Mouse (Mus musculus): ENCODE measurements at regions not wholly inside any gene's neighbourhood (a gene's known extent, or its start where the extent isn't known, plus 50 kb on each side); places are given as distances from the start of the nearest gene placed in this dataset.
A peak's percentile ranks its signal among the peaks of the same experiment; 100 is the strongest.

DNA sequence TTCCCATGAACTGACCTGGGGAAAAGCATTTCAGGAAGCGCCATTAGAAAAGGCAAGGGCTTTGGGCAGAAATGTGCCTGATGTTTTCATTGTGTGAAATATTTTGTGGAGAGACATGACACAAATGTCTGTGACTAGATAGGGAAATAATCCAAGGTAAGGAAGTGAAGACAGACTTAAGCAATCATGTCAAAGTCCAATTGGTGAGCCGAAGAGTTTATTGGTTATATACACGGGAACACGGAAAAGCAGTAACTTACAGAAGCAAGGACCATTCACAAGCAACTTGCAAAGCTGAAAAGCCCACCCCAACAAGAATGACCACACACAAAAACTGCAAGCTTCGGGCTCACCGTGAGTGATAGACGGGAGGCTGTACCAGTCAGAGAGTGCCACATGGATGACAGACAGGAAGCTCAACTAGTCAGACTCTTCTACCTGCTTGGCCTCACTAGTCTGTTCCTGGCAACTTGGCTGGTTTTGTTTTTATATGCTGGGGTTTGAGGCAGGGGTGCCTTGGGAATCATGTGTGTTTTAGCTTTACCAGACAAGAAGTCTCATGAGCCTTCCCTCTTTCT lies 82.2 kb upstream of the Btg1 start:
- peak; percentile 64 for ATAC-seq
- no peaks in the 10 kb centered on the region for H3K4me1 ChIP-seq (replicated peaks; ENCODE audit: control insufficient read depth, insufficient read depth, low read length)
- H3K27ac ChIP-seq (ENCODE audit: low read depth, low read length), result no peak overlapping the region
- no peaks in the 10 kb centered on the region for H3K36me3 ChIP-seq (ENCODE audit: control insufficient read depth, insufficient read depth)
- no peaks in the 10 kb centered on the region for H3K27me3 ChIP-seq (replicated peaks; ENCODE audit: control insufficient read depth, insufficient read depth, low read length)
- no peaks in the 10 kb centered on the region for H3K9me3 ChIP-seq (ENCODE audit: control insufficient read depth)
- H3K4me2 ChIP-seq (replicated peaks; ENCODE audit: low read depth), result 0 out of 2 replicates have a peak overlapping the region, but pooled peaks have one; percentile 27
- no peak overlapping the region for H3K4me3 ChIP-seq (ENCODE audit: low read depth, low read length)
- WGBS, result 67% methylated on average over 7 of the region's 7 CpGs
- no peak overlapping the region for H3K9ac ChIP-seq (ENCODE audit: low read depth, low read length)
- TF ChIP-seq CTCF (IDR thresholded peaks at IDR 0.05; ENCODE audit: low read depth), result no peak

DNA sequence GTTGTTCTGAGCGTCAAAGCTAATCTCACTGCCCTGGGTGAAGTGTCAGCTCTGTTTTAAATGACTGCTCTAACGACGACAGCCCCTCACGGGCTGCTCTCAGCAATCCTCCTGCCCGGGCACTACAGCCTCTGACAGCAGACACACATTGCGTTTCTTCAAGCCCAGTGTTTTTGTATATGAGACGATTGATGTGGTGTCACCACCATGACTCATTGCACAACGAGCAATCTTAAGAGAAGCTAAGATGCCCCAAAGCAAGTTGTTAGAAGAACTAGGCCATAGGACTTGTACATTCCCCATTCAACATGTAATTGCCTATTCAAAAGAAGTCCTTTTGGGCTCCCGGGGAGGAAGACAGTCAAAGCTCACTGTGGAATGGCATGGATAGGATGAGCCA lies 81.3 kb upstream of the Btg1 start:
- WGBS, result 62% methylated on average over 9 of the region's 9 CpGs
- Histone ChIP-seq H3K9me3 (ENCODE audit: control insufficient read depth) (no peaks in the 10 kb centered on the region), H3K27ac (ENCODE audit: low read depth, low read length) (no peak overlapping the region), H3K4me3 (ENCODE audit: low read depth, low read length) (no peak overlapping the region), H3K36me3 (ENCODE audit: control insufficient read depth, insufficient read depth) (no peaks in the 10 kb centered on the region), H3K4me1 (replicated peaks; ENCODE audit: control insufficient read depth, insufficient read depth, low read length) (no peaks in the 10 kb centered on the region), H3K9ac (ENCODE audit: low read depth, low read length) (no peak overlapping the region), H3K27me3 (replicated peaks; ENCODE audit: control insufficient read depth, insufficient read depth, low read length) (no peaks in the 10 kb centered on the region), H3K4me2 (replicated peaks; ENCODE audit: low read depth) (no peak overlapping the region)
- no peak for ATAC-seq
- TF ChIP-seq CTCF (IDR thresholded peaks at IDR 0.05; ENCODE audit: low read depth), result no peak

DNA sequence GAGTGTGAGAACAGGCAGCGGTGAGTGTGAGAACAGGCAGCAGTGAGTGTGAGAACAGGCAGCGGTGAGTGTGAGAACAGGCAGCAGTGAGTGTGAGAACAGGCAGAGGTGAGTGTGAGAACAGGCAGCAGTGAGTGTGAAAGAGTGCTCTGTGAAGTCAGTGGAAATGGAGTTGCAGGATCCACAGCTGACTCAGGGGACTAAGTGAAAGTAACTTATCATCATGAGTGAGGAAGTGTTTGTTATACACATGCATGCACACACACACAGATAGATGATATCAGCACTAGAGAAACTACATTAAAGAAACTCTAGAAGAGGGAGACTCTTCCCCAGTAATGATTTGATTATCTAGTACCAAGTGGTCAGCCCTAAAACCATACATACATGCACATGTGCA lies 76.0 kb upstream of the Btg1 start:
- no peak for ATAC-seq
- no peaks in the 10 kb centered on the region for H3K36me3 ChIP-seq (ENCODE audit: control insufficient read depth, insufficient read depth)
- H3K9ac ChIP-seq (ENCODE audit: low read depth, low read length), result no peak overlapping the region
- 97% methylated on average over 2 of the region's 2 CpGs for WGBS
- H3K4me1 ChIP-seq (replicated peaks; ENCODE audit: control insufficient read depth, insufficient read depth, low read length), result no peaks in the 10 kb centered on the region
- no peak for TF ChIP-seq CTCF (IDR thresholded peaks at IDR 0.05; ENCODE audit: low read depth)
- no peaks in the 10 kb centered on the region for H3K9me3 ChIP-seq (ENCODE audit: control insufficient read depth)
- H3K4me2 ChIP-seq (replicated peaks; ENCODE audit: low read depth), result no peak overlapping the region
- H3K27ac ChIP-seq (ENCODE audit: low read depth, low read length), result no peak overlapping the region
- no peak overlapping the region for H3K4me3 ChIP-seq (ENCODE audit: low read depth, low read length)
- H3K27me3 ChIP-seq (replicated peaks; ENCODE audit: control insufficient read depth, insufficient read depth, low read length), result no peaks in the 10 kb centered on the region

DNA sequence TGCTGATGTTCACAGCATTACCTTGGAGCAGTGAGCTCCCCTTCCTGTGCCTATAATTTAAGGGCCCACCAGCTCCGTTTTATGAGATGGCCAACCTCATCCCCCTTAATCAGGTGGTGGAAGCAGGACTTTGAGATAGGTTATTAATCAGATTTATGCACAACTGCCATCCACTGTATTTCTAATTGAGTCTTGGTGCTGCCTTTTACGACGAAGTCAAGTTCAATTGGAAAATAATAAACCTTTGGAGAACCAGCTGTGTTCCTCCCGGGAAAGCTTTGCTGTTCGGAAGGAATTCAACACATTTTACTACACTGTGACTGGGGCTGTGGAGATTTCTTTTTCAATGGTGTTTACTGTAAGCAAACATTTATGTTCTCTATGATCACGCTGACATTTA lies 71.5 kb upstream of the Btg1 start:
- Histone ChIP-seq H3K9me3 (ENCODE audit: control insufficient read depth) (no peaks in the 10 kb centered on the region), H3K27ac (ENCODE audit: low read depth, low read length) (no peak overlapping the region), H3K4me2 (replicated peaks; ENCODE audit: low read depth) (no peak overlapping the region), H3K36me3 (ENCODE audit: control insufficient read depth, insufficient read depth) (no peaks in the 10 kb centered on the region), H3K27me3 (replicated peaks; ENCODE audit: control insufficient read depth, insufficient read depth, low read length) (no peaks in the 10 kb centered on the region), H3K4me1 (replicated peaks; ENCODE audit: control insufficient read depth, insufficient read depth, low read length) (0 out of 2 replicates have a peak, but pooled peaks cover under 1% of the 10 kb centered on the region), H3K4me3 (ENCODE audit: low read depth, low read length) (no peak overlapping the region), H3K9ac (ENCODE audit: low read depth, low read length) (no peak overlapping the region)
- TF ChIP-seq CTCF (IDR thresholded peaks at IDR 0.05; ENCODE audit: low read depth), result no peak
- no peak for ATAC-seq
- 56% methylated on average over 6 of the region's 6 CpGs for WGBS

DNA sequence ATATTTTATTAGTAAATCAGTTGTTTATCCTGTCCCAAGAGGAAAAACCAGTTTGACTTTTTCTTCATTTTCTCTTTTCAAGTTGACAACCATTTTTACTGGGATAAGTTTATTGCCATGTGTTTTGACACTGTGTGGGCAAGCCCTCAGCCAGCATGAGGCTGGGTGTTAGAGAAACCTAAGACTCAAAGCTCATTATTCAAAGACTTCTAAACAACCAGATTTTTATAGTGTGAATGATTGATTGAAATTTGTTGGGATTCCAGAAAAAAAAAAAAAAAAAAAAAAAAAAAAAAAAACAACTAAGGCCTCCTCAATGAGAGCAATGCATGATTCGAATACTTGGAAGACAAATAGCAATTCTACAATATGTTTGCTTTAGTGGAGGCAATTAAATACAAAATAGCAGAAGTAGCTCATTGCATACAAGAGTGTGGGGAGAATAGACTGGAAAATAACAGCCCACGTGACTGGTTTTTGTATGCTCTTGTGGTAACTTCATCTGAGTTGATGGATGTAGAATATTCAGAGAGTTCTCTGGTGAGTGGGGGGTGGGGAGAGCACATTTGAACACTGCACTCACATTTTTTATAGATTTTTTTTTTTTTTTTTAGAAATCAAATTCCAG lies 70.9 kb upstream of the Btg1 start:
- Histone ChIP-seq H3K4me2 (replicated peaks; ENCODE audit: low read depth) (no peak overlapping the region), H3K4me3 (ENCODE audit: low read depth, low read length) (no peak overlapping the region), H3K4me1 (replicated peaks; ENCODE audit: control insufficient read depth, insufficient read depth, low read length) (0 out of 2 replicates have a peak, but pooled peaks cover 2% of the 10 kb centered on the region), H3K36me3 (ENCODE audit: control insufficient read depth, insufficient read depth) (no peaks in the 10 kb centered on the region), H3K27ac (ENCODE audit: low read depth, low read length) (no peak overlapping the region), H3K27me3 (replicated peaks; ENCODE audit: control insufficient read depth, insufficient read depth, low read length) (no peaks in the 10 kb centered on the region), H3K9ac (ENCODE audit: low read depth, low read length) (no peak overlapping the region), H3K9me3 (ENCODE audit: control insufficient read depth) (no peaks in the 10 kb centered on the region)
- no peak for ATAC-seq
- no peak for TF ChIP-seq CTCF (IDR thresholded peaks at IDR 0.05; ENCODE audit: low read depth)
- WGBS, result 66% methylated on average over 2 of the region's 2 CpGs

DNA sequence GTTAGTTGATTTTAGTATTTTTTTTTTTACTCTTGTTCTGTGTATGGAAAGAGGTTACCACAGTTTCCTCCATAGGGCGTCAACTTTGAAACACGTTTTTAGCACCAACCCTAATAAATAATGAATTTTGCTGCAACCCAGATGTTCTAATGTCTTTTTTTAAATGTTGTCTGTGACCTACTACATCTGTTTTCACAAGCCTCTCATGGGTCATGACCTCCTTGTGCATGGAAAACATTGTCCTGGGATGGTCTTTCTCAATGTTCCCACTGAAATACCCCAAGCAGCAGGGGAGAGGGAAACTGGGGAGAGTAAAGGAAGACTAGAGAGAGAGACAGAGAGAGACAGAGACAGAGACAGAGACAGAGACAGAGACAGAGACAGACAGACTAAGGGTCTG lies 67.2 kb upstream of the Btg1 start:
- Histone ChIP-seq H3K27ac (ENCODE audit: low read depth, low read length) (no peak overlapping the region), H3K4me1 (replicated peaks; ENCODE audit: control insufficient read depth, insufficient read depth, low read length) (0 out of 2 replicates have a peak, but pooled peaks cover 2% of the 10 kb centered on the region), H3K4me3 (ENCODE audit: low read depth, low read length) (no peak overlapping the region), H3K27me3 (replicated peaks; ENCODE audit: control insufficient read depth, insufficient read depth, low read length) (no peaks in the 10 kb centered on the region), H3K9ac (ENCODE audit: low read depth, low read length) (no peak overlapping the region), H3K9me3 (ENCODE audit: control insufficient read depth) (no peaks in the 10 kb centered on the region), H3K36me3 (ENCODE audit: control insufficient read depth, insufficient read depth) (no peaks in the 10 kb centered on the region), H3K4me2 (replicated peaks; ENCODE audit: low read depth) (no peak overlapping the region)
- ATAC-seq, result no peak
- WGBS, result 71% methylated on average over 2 of the region's 2 CpGs
- no peak for TF ChIP-seq CTCF (IDR thresholded peaks at IDR 0.05; ENCODE audit: low read depth)
